Mouse (Mus musculus): Measurements from ENCODE around the gene Trim65.
"Not testable (repeated sequence)": the region's sequence is repeated elsewhere in the genome, so short reads cannot be mapped to it uniquely, and the experiment has no call there.

Gene Trim65

GRCm38 (mm10) chr11:116107777-116108285 is 23.1 kb downstream of the Trim65 start:
- no peak for DNase-seq

DNA sequence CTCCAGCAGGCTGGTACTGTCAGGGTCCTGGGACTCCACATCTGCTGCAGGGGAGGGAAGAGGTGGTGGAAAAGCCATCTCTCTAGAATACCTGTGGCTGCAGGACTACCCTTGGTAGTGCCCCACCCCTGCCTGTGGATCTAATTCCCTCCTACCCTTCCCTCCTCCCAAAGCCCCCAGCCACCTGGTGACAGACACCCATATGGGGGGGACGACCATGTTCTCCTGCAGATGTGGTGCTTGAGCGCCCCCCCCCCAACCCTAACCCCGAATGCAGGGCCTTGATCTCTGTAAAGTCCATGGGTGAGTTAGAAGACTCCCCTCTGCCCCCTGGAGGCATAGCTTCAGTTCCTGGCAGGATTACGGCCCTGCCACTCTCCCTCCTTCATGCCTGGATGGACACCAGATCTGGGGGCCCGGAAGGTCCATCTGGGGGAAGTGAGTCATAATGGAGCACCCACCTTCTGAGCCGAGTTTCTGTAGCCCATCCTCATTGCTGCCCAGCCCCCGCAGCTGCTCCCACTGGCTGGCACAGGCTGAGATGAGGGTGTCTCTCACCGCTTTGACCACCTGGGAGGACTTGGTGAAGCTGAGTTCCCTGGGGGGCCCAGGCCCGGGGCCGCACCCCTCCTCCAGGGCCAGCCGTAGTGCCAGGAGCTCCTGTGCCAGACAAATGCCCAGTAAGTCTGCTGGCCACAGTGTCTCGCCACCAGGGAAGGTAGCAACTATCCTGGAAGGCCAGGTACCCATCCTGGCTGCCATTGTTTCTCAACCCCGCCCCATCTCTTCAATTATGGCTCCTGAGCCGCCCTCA is 23.8 kb downstream of the Trim65 start:
- DNase-seq, result no peak

DNA sequence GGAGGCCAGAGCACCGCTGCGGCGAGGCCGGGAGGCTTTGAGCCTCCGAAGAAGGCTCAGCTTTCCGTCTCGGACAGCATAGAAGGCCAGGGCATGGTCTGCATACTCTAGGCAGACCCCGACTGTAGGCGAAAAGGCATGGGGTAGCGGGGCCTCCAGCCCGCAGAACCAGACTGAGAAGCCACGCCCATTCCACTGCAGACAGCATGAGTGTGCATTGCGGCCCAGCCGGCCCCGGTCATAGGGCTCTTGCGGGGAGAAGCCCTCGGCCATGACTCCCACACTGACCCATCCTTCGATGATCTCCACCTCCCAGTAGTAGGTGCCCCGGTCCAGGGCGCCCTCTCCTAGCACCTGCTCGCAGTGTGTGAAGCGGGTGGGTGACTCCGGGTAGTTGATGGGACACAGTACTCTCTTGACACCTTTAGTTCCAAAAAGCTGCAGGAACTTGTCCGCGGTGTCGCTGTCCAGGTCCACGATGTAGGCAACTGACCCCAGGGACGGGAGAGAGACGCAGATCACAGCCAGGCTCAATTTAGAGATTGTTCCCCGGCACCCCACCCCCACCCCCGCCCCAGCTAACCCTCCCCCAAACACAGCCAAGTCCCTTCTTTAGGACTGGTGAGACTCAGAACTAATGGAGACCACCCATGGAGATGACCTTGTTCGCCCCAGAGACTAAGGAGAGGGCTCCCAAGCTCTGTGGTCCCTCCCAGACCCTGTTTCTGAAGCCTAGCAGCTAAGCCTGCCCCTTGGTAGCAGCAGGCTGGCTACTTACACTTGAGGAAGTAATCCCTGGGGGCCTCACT is 24.6 kb downstream of the Trim65 start:
- no peak for DNase-seq

DNA sequence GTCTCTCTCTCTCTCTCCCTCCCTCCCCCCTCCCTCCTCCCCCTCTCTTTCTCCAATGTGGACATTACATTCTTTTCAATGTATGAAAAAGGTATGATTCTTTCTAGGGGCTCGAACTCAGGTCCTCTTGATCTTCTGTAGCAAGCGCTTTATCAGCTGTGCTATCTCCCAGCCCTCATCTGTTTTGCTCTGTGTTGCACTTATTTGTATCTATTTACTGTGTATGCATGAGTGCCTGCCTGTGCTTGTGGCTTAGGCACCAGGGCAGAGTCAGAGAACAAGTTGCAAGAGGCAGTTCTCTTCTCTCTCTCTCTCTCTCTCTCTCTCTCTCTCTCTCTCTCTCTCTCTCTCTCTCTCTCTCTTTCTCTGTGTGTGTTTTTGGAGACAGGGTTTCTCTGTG is 25.9 kb downstream of the Trim65 start:
- DNase-seq, result no peak

DNA sequence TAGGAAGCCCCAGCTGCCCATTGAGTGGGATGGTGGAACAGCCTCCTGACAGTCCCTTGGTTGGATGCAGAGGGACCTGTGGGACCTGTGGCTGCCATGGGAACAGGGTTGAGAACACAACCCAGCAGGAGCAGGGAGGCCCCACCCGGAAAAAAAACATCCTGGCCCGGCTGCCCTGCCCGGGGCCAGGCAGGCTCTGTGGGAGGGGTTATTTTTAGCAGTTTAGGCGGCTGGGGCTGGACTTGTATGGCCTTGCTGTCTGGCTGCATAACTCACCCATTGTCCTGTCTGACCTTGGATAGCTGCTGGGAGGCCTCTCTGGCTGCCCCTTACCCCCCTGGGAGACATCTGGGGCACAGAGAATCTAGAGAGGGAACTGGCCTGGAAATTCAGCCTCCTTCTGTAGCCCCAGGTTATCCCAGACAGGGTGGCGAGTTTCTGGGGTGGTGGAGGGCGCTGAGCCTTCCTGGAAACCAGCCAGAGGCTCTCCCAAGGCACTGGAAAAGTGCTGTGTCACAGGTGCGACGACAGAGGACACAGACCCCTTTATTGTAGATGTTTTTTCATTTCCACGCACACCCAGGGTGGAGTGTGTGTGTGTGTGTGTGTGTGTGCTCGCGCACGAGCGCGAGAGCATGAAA is 26.8 kb downstream of the Trim65 start:
- no peak for DNase-seq

DNA sequence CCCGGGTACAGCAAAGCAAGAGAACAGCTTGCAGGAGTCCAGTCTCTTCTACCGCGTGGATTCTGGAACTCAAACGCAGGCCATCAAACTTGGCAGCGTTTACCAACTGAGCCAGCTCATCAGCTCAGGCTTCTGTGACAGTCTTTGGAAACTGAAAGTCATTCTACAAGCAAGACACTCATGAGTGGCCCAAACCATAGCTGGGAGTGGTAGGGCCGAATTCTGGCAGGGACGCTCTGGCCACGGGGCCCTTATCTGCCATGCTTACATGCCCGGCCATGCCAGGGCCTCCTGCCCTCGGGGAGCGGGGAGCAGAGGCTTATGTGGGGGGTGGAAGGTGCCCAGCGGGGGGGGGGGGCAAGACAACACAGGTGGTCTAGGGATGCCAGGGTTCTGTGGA is 27.4 kb downstream of the Trim65 start:
- no peak for DNase-seq

- DNase-seq, result no peak
Measured at GRCm38 (mm10) chr11:116102472-116102871, 28.5 kb downstream of the Trim65 start.

DNA sequence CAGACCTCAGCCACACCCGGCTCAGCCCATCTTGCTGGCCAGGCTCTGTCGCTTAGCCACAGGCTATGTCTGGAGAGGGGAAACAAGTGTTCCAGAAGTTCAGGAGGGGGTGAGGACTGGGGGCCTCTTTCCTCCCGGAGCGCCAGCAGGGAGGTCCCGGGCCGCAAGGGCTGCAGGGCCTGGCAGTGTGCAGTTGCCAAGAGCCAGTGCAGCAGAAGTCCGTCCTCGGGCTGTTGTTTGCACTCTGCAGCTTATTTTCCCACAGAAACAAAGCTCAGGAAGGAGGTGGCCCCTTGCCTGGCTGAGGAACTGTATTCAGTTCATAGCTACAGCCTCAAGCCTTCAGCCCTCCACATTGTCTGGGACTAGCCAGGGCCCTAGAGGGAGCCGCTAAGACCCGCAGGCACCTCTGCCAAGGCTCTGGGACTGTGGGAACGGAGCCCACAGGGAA is 29.0 kb downstream of the Trim65 start:
- DNase-seq, result no peak

GRCm38 (mm10) chr11:116100839-116101238 is 30.1 kb downstream of the Trim65 start:
- DNase-seq, result no peak

GRCm38 (mm10) chr11:116100385-116100784 is 30.5 kb downstream of the Trim65 start:
- DNase-seq, result no peak

- DNase-seq, result no peak
Measured at GRCm38 (mm10) chr11:116099462-116099861, 31.5 kb downstream of the Trim65 start.

DNA sequence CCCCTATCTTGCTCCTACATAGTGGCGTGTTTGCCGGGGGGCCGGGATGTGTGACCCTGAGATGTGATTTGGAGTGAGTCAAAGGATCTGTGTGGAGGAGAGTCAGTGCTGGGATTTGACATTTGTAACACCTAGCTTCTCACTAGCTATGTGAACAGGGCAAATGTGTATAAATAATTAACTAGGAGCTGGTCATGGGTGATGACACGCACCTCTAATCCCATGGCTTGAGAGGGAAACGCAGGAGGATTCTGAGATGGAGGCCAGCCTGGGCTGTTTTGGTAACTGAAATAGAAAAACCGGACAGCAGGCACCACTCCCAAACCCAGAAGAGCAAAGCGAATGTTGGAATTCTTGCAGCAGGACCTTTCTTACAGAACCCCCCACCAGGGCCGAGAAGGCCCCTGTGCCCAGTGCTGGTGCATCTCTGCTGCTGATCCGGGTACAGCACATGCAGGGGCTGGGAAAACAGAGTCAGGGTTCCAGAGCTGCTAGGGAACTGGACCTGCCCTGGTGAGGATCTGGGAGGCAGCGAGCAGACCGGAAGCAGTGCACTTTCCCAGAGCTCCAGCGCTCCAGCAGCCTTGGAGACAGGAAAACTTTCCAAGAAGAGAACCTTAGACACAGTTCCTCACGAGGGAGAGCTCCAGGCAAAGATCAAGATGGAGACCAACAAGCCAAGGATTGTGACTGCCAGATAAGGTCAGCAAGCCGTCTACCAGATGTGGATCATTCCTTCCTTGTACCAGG is 32.0 kb downstream of the Trim65 start:
- no peak for DNase-seq

- DNase-seq, result no peak
Measured at GRCm38 (mm10) chr11:116096213-116097108, 34.5 kb downstream of the Trim65 start.

DNA sequence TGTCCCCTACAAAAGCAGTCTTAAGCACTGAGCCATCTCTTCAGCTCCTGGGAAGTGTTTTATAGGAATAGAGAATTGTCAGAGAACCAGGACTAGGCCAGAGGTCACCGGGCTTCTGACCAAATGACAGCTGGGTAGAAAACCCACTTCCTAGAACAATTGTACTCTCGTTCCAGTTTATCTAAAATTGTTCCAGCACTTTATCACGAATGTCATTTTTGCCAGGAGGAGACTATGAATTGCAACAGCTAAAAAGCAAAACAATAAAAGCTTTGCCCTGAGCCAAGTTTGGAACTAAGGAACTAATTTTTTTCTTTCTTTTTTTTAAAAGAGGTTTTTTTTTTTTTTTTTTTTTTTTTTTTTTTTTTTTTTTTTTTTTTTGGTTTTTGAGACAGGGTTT is 35.4 kb downstream of the Trim65 start:
- DNase-seq, result no peak

GRCm38 (mm10) chr11:116093771-116094565 is 37.0 kb downstream of the Trim65 start:
- no peak for DNase-seq

DNA sequence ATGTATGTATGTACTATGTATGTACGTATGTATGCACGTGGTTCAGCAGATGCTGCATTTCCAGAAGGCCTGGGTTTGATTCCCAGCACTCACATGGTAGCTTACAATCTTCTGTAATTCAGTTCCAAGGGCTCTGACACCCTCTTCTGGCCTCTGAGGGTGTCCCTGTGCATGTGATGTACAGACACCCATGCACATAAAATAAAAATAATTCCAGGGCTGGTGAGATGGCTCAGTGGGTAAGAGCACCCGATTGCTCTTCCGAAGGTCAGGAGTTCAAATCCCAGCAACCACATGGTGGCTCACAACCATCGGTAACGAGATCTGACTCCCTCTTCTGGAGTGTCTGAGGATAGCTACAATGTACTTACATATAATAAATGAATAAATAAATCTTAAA is 38.0 kb downstream of the Trim65 start:
- DNase-seq, result not testable (repeated sequence)

DNA sequence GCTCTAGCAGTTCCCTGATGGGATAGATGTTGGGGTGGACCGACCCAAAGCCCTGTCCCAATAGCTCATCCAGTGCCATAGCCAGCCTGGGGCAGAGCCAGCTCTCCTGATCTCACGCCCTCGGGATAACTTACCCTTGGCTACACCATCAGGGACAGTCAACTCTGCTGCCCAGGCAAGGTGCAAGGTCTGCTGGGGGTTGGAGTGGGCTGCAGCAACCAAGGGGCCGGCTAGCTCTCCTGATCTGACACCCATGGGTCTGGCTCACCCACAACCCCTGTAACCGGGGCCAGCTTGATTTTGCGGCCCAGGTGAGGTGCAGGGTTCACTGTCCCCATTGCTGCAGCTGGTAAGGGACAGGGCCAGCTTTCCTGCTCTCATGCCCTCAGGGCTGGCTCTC is 39.3 kb downstream of the Trim65 start:
- no peak for DNase-seq

- DNase-seq, result no peak
Measured at GRCm38 (mm10) chr11:116089545-116089944, 41.4 kb downstream of the Trim65 start.

GRCm38 (mm10) chr11:116088741-116089394 is 42.1 kb downstream of the Trim65 start:
- no peak for DNase-seq

DNA sequence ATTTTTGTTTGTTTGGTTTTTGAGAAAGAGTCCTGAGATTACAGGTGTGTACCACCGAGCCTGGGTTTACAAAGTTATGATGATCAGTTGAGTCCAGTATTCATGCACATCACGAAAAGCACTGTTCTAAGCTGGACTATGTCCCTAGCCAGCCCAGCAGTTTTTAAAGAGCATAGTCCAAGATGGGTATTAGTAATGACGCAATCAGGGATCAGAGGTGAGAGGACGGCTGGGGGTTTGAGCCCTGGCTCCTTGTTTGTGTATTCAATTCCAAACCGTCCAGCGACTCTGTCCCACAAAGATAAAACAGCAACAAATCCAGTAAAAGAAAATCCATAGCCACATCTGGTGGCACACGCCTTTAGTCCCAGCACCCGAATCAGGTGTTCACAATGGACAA is 42.7 kb downstream of the Trim65 start:
- DNase-seq, result no peak

All from right cerebral cortex, postnatal 25 days (tissue).